Mouse (Mus musculus): ENCODE results near the gene Gpd1. TPM values are rescaled to one million over a fixed set of nuclear protein-coding genes. Genes with fewer than 3 reads are reported as not detected.

Gpd1 gene
- polyA plus RNA-seq, 1 experiment, result 16.6 TPM

DNA sequence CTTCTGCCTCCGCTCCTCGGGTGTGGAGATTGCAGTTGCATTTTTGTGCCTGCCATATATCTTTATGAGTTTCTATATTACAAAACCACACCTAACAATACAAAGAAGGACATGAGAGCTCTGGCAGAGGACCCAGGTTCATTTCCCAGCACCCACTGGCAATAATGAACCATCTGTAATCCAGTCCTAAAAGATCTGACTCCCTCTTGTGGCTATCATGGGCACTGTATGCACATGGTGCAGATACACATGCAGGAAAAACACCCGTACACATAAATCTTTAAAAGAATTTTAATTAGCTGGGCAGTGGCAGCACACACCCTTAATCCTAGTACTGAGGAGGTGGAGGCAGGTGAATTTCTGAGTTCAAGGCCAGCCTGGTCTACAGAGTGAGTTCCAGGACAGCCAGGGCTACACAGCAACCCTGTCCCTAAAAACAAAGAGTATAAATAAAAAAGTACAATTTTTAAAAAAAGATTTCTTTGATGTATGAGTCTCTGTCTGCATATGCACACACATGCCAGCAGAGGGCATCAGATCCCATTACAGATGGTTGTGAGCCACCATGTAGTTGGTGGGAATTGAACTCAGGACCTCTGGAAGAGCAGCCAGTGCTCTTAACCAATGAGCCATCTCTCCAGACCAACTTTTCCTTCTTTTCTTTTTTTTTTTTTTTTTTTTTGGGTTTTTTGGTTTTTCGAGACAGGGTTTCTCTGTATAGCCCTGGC, 11.9 kb downstream of the Gpd1 start:
- TF ChIP-seq CTCF (IDR thresholded peaks at IDR 0.05; ENCODE audit: control insufficient read depth, insufficient read depth, insufficient replicate concordance, low read depth, low read length), result no peak
- TF ChIP-seq POLR2A (IDR thresholded peaks at IDR 0.05; ENCODE audit: control insufficient read depth, low read depth, low read length), result no peak
- no peak overlapping the region for H3K4me3 ChIP-seq (ENCODE audit: control insufficient read depth, low read depth, low read length)
- no peak overlapping the region for H3K27ac ChIP-seq (ENCODE audit: control insufficient read depth, insufficient read depth, low read depth, low read length)
- peaks cover 6% of the 10 kb centered on the region for H3K4me1 ChIP-seq (ENCODE audit: control insufficient read depth, insufficient read depth, low read length)
- H3K36me3 ChIP-seq (ENCODE audit: control insufficient read depth, insufficient read depth, low read length), result no peaks in the 10 kb centered on the region
- no peaks in the 10 kb centered on the region for H3K27me3 ChIP-seq (ENCODE audit: control insufficient read depth, insufficient read depth, low read length)

DNA sequence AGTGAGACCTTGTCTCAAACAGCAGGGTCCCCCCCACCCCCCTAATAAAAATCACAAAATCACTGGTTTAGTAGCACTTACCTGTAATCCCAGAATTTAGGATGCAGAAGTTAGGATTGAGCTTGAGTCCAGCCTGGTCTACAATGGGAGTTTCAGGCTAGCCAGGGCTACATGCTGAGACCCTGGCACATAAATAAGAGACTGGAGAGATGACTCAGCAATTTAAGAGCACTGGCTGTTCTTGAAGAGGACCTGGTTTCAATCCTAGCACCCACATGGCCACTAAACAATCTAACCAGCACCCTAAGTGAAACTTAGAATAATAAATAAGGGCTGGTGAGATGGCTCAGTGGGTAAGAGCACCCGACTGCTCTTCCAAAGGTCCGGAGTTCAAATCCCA, 13.9 kb downstream of the Gpd1 start:
- Histone ChIP-seq H3K36me3 (ENCODE audit: control insufficient read depth, insufficient read depth, low read length) (0 out of 2 replicates have a peak, but pooled peaks cover 1% of the 10 kb centered on the region), H3K27me3 (ENCODE audit: control insufficient read depth, insufficient read depth, low read length) (no peaks in the 10 kb centered on the region), H3K27ac (ENCODE audit: control insufficient read depth, insufficient read depth, low read depth, low read length) (no peak overlapping the region)

DNA sequence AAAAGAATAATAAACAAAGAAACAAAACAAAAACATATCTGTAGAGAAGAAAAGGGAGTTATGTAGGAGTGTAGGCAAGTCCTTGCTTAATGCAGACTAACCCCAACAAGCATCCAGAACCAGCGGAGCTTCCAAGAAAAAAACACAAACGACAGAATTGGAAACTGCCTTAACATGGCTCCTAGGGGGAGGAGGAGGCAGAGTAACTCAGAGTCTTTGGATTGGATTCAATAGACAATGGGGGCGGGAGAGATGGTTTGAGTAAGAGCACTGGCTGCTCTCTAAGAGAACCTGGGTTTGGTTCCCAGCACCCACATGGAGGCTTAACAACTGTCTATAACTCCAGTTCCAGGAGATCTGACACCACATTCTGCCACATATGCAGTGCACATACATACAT, 14.4 kb downstream of the Gpd1 start:
- H3K4me3 ChIP-seq (ENCODE audit: control insufficient read depth, low read depth, low read length), result no peak overlapping the region
- H3K27me3 ChIP-seq (ENCODE audit: control insufficient read depth, insufficient read depth, low read length), result no peaks in the 10 kb centered on the region
- no peak for TF ChIP-seq CTCF (IDR thresholded peaks at IDR 0.05; ENCODE audit: control insufficient read depth, insufficient read depth, insufficient replicate concordance, low read depth, low read length)
- no peak for TF ChIP-seq POLR2A (IDR thresholded peaks at IDR 0.05; ENCODE audit: control insufficient read depth, low read depth, low read length)
- H3K36me3 ChIP-seq (ENCODE audit: control insufficient read depth, insufficient read depth, low read length), result peaks cover 1% of the 10 kb centered on the region; the same call in 1 of the 2 replicates
- no peak overlapping the region for H3K27ac ChIP-seq (ENCODE audit: control insufficient read depth, insufficient read depth, low read depth, low read length)
- no peaks in the 10 kb centered on the region for H3K4me1 ChIP-seq (ENCODE audit: control insufficient read depth, insufficient read depth, low read length)

More for the DNA sequence above, 13.9 kb downstream of the Gpd1 start:
- TF ChIP-seq POLR2A (IDR thresholded peaks at IDR 0.05; ENCODE audit: control insufficient read depth, low read depth, low read length), result no peak
- no peak for TF ChIP-seq CTCF (IDR thresholded peaks at IDR 0.05; ENCODE audit: control insufficient read depth, insufficient read depth, insufficient replicate concordance, low read depth, low read length)
- Histone ChIP-seq H3K4me3 (ENCODE audit: control insufficient read depth, low read depth, low read length) (no peak overlapping the region), H3K4me1 (ENCODE audit: control insufficient read depth, insufficient read depth, low read length) (no peaks in the 10 kb centered on the region)

DNA sequence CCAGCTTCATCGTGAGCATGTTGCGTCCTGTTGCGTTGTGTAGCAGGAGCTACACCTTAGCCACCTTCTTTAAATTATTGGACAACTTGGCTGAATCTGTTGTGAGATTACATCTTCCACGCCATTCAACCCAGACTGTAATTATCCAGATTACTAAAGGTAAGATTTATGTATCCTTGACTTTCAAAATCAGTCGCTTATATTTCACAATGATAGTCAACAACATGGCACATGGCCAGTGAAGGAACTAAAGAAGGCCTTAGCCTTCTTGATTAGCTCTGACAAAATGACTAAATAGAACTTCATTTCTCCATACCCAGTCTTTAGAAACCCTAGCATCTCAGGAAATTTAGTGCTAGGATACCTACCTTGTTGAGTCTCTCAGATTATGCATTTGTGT, 15.9 kb downstream of the Gpd1 start:
- Histone ChIP-seq H3K4me3 (ENCODE audit: control insufficient read depth, low read depth, low read length) (no peak overlapping the region), H3K27ac (ENCODE audit: control insufficient read depth, insufficient read depth, low read depth, low read length) (no peak overlapping the region), H3K27me3 (ENCODE audit: control insufficient read depth, insufficient read depth, low read length) (no peaks in the 10 kb centered on the region), H3K4me1 (ENCODE audit: control insufficient read depth, insufficient read depth, low read length) (no peaks in the 10 kb centered on the region), H3K36me3 (ENCODE audit: control insufficient read depth, insufficient read depth, low read length) (peaks cover 1% of the 10 kb centered on the region; the same call in 1 of the 2 replicates)
- TF ChIP-seq CTCF (IDR thresholded peaks at IDR 0.05; ENCODE audit: control insufficient read depth, insufficient read depth, insufficient replicate concordance, low read depth, low read length), result no peak
- no peak for TF ChIP-seq POLR2A (IDR thresholded peaks at IDR 0.05; ENCODE audit: control insufficient read depth, low read depth, low read length)

DNA sequence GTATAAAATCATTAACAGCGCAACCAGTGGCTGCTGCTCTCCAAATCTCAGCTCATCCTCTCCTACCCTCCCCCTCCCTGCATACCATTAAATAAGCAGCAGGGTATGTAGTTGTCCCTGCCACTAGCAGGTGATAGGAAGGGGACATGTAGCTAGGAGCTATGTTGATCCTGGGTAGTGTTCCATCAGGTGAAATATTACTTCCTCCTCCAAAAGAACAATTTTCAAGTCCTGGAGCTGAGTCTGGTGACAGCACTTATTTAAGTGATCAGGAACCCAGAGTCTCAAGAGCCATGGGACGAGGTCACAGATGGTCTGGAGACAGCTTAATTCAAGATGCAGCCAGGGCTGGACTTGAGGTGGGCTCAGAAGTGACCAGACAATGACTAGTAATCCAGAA, 18.3 kb downstream of the Gpd1 start:
- no peak overlapping the region for H3K27ac ChIP-seq (ENCODE audit: control insufficient read depth, insufficient read depth, low read depth, low read length)
- peaks cover 1% of the 10 kb centered on the region; the same call in 1 of the 2 replicates for H3K36me3 ChIP-seq (ENCODE audit: control insufficient read depth, insufficient read depth, low read length)
- no peak for TF ChIP-seq CTCF (IDR thresholded peaks at IDR 0.05; ENCODE audit: control insufficient read depth, insufficient read depth, insufficient replicate concordance, low read depth, low read length)
- TF ChIP-seq POLR2A (IDR thresholded peaks at IDR 0.05; ENCODE audit: control insufficient read depth, low read depth, low read length), result no peak
- H3K4me3 ChIP-seq (ENCODE audit: control insufficient read depth, low read depth, low read length), result no peak overlapping the region
- no peaks in the 10 kb centered on the region for H3K4me1 ChIP-seq (ENCODE audit: control insufficient read depth, insufficient read depth, low read length)
- no peaks in the 10 kb centered on the region for H3K27me3 ChIP-seq (ENCODE audit: control insufficient read depth, insufficient read depth, low read length)

DNA sequence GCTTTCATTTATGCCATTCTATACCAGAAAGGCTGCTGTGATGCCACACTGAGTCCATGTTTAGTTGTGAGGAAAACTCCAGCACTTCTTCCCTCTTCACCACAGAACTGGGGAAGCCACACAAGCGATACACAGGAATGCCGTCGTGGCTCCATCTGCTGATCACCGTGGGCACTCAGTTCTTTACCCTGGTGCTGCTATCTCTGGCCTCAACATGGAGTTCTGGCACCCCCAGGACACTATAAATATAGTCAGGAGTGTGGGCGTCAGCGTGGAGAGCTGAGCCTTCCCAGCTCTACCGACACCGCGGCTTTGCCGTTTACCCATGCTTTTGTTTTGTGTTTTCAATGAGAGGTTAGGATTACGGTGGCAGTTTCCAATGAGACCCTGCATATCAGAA, 19.4 kb downstream of the Gpd1 start:
- Histone ChIP-seq H3K4me3 (ENCODE audit: control insufficient read depth, low read depth, low read length) (no peak overlapping the region), H3K27me3 (ENCODE audit: control insufficient read depth, insufficient read depth, low read length) (no peaks in the 10 kb centered on the region), H3K4me1 (ENCODE audit: control insufficient read depth, insufficient read depth, low read length) (no peaks in the 10 kb centered on the region), H3K36me3 (ENCODE audit: control insufficient read depth, insufficient read depth, low read length) (peaks cover 1% of the 10 kb centered on the region; the same call in 1 of the 2 replicates), H3K27ac (ENCODE audit: control insufficient read depth, insufficient read depth, low read depth, low read length) (no peak overlapping the region)
- TF ChIP-seq POLR2A (IDR thresholded peaks at IDR 0.05; ENCODE audit: control insufficient read depth, low read depth, low read length) (no peak), CTCF (IDR thresholded peaks at IDR 0.05; ENCODE audit: control insufficient read depth, insufficient read depth, insufficient replicate concordance, low read depth, low read length) (no peak)

DNA sequence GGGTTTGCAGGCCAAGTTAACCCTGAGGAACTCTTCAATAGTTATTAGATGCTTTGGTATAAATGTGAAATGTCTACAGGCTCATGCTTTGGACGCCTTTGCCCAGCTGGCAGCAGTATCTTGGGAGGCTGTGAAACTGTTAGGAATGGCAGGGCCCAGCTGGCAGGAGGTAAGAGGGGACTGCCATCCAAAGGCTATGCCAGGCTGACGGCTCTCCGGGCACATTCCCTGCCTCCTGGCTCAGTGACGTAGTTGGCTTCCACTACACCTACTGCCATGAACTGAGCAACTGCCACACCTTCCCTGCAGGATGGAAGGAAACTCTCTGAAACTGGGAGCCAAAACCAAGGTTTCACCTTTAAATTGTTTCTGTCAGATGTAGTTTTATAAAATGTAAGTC, 22.9 kb downstream of the Gpd1 start:
- Histone ChIP-seq H3K4me1 (ENCODE audit: control insufficient read depth, insufficient read depth, low read length) (no peaks in the 10 kb centered on the region), H3K36me3 (ENCODE audit: control insufficient read depth, insufficient read depth, low read length) (no peaks in the 10 kb centered on the region; the same call in none of the 2 replicates), H3K27me3 (ENCODE audit: control insufficient read depth, insufficient read depth, low read length) (no peaks in the 10 kb centered on the region), H3K27ac (ENCODE audit: control insufficient read depth, insufficient read depth, low read depth, low read length) (no peak overlapping the region), H3K4me3 (ENCODE audit: control insufficient read depth, low read depth, low read length) (no peak overlapping the region)
- TF ChIP-seq POLR2A (IDR thresholded peaks at IDR 0.05; ENCODE audit: control insufficient read depth, low read depth, low read length) (no peak), CTCF (IDR thresholded peaks at IDR 0.05; ENCODE audit: control insufficient read depth, insufficient read depth, insufficient replicate concordance, low read depth, low read length) (no peak)

Measured in testis, adult 2 months (tissue).